Mouse (Mus musculus) lung, postnatal 0 days (tissue): ENCODE measurements at regions not wholly inside any gene's neighbourhood (a gene's known extent, or its start where the extent isn't known, plus 50 kb on each side); places are given as distances from the start of the nearest gene placed in this dataset.

ENCODE experiments used
- CTCF ChIP-seq: IDR thresholded peaks from 2 replicates; pipeline ENCODE4 v1.5.1; 2016; ENCODE audit warnings: antibody characterized with exemption, mild to moderate bottlenecking
- EP300 ChIP-seq: IDR thresholded peaks from 2 replicates; pipeline ENCODE4 v1.6.1; 2016; ENCODE audit warnings: antibody characterized with exemption, mild to moderate bottlenecking, control low read depth

DNA sequence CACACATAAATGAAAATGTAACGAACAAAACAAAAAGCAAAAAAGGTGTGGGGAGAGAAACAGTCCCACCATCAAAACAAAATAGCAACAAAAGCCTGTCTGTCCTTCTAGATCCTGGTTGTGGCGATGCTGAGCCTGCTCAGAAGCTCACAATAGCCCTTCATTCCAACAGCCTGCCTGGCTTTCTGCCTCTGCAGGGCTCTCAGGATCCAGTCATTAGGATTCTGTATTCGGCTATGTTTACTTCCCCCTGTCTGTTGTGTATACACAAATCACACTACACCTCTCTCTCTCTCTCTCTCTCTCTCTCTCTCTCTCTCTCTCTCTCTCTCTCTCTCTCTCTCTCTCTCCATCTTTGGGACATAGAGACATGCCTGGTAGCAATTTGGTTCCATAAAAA, 82.2 kb upstream of the 2410004P03Rik start:
- TF ChIP-seq EP300 (no peak), CTCF (no peak)
